8 mouse cellular contexts compared by ENCODE assay signal in the genomic region with DNA sequence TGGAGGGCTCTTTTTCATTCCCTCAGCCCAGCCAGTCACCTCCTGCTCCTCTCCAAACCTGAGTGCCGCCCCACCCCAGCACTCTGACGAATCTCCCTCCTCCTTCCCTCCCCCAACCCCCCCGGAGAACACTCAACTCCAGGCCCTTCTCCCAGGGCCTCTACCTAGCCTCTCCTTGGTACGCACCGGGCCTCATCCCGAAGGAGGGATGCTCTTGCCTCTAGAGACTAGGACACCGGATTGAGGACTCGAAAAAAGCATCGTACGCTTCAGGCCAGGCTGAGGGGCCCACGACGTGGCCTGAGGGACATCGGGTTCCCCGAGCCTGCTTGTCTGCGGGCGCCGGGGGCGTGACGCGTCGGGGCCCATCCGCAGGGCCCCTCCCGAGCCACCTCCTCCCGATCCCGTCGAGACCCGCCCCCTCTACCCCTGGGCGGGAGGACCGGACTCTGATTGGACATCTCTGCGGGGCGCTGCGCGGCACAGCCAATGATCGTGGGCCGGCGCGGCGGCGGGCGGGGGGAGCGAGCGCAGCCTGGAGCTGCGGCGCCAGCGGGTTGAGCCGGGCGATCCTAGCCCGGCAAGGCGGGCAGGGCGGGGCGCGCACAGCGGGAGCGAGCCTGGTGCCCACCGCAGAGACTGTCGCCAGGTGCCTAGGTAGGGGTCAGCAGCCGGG. TPM values are rescaled to one million over a fixed set of nuclear protein-coding genes. Genes with fewer than 3 reads are reported as not detected.
A peak's percentile ranks its signal among the peaks of the same experiment; 100 is the strongest.
DNase-seq lines count a peak whose midpoint lies in the region; ATAC-seq lines count a peak whose summit lies in the region.

A gene (plus strand): TSS at position 538 of the 676 bp plus-strand sequence.

- under 1% methylated on average over 57 of the region's 57 CpGs for WGBS in intestine, embryonic 16.5 days
- under 1% methylated on average over 56 of the region's 57 CpGs for WGBS in midbrain, embryonic 10.5 days

- no peak within 1 kb of the TSS for H3K27ac ChIP-seq in intestine, embryonic 16.5 days (ENCODE audit: low read length)
- peak within 1 kb of the TSS; percentile 67 for H3K27ac ChIP-seq in midbrain, embryonic 10.5 days (replicated peaks)

- peak within 1 kb of the TSS; percentile 77 for H3K4me3 ChIP-seq in intestine, embryonic 16.5 days (ENCODE audit: low read length)
- peak within 1 kb of the TSS; percentile 77 for H3K4me3 ChIP-seq in midbrain, embryonic 10.5 days

- H3K4me1 ChIP-seq in intestine, embryonic 16.5 days (ENCODE audit: control insufficient read depth, insufficient read depth, low read length): peaks cover 31% of the 10 kb centered on the region
- H3K4me1 ChIP-seq in midbrain, embryonic 10.5 days: peaks cover 30% of the 10 kb centered on the region

- DNase-seq in adrenal gland, adult 8-10 months: peak; percentile 89
- DNase-seq in embryo, embryonic 11 days: peak; percentile 95
- DNase-seq in gastrocnemius, postnatal 4 days (ENCODE audit: low spot score in 2 of 2): peak; percentile 89 to 92
- peak; percentile 94 to 96 for DNase-seq in left cerebral cortex, postnatal 25 days (ENCODE audit: low spot score in 2 of 2)
- DNase-seq in midbrain, embryonic 10.5 days (ENCODE audit: low spot score): peak; percentile 92
- DNase-seq in right cerebral cortex, postnatal 36 days (ENCODE audit: low spot score in 2 of 2): peak; percentile 93
- peak; percentile 89 to 93 for DNase-seq in urinary bladder, postnatal 4 days (ENCODE audit: low spot score in 2 of 2)

- H3K9me3 ChIP-seq in intestine, embryonic 16.5 days (ENCODE audit: control insufficient read depth, low read length): no peaks in the 10 kb centered on the region
- H3K9me3 ChIP-seq in midbrain, embryonic 10.5 days (replicated peaks): no peaks in the 10 kb centered on the region

- peaks cover 8% of the 10 kb centered on the region; the same call in 1 of the 2 replicates for H3K27me3 ChIP-seq in intestine, embryonic 16.5 days (replicated peaks; ENCODE audit: control insufficient read depth, insufficient read depth, low read length)
- H3K27me3 ChIP-seq in midbrain, embryonic 10.5 days (ENCODE audit: low read depth, poor library complexity, severe bottlenecking): peaks cover 79% of the 10 kb centered on the region

- no peaks in the 10 kb centered on the region for H3K36me3 ChIP-seq in intestine, embryonic 16.5 days (ENCODE audit: control insufficient read depth, insufficient read depth, low read length)
- H3K36me3 ChIP-seq in midbrain, embryonic 10.5 days: no peaks in the 10 kb centered on the region

- intact Hi-C loops in left cerebral cortex, postnatal 25 days (cut with DNase I): loop anchor here (5.0 kb wide), 1 partner anchor 451 kb away; no protein-coding TSS in a partner anchor

- peak; percentile 97 for ATAC-seq in intestine, embryonic 16.5 days

- H3K4me2 ChIP-seq in intestine, embryonic 16.5 days (ENCODE audit: low read depth, low read length): peak within 1 kb of the TSS; percentile 97

- peak within 1 kb of the TSS; percentile 73 for H3K9ac ChIP-seq in intestine, embryonic 16.5 days (ENCODE audit: low read depth, low read length)

RNA-seq across cellular contexts. Expression of the gene that starts here (rescaled TPM):
- total RNA-seq in adrenal gland, adult 8-10 months (2022): 10 to 100 TPM in 2 of 4 experiments, 1 to 10 TPM in 2; 4.9 to 16.6 (median 10.8) TPM
- 1 to 10 TPM; 5.4 to 6.2 TPM for total RNA-seq in gastrocnemius, postnatal 4 days (2021)
- polyA plus RNA-seq in intestine, embryonic 16.5 days (2015; fragmentation: Nextera tagmentation; extraction: Ambion mirVana): 8.1 and 8.9 TPM in 2 replicates
- 10 to 100 TPM; 79.5 to 92.4 TPM for total RNA-seq in left cerebral cortex, postnatal 25 days (2021)
- 5.4 and 7.5 TPM in 2 replicates for polyA plus RNA-seq in midbrain, embryonic 10.5 days (2016; fragmentation: Nextera tagmentation; extraction: Ambion mirVana)

Comparison
In these comparisons a context has a peak if more than half of its experiments do, and no peak if none do; other contexts are left out.
1. RNA of the gene that starts here (total RNA-seq): 79.5 to 92.4 TPM in left cerebral cortex, postnatal 25 days; 4.9 to 16.6 TPM in adrenal gland, adult 8-10 months and 5.4 to 6.2 TPM in gastrocnemius, postnatal 4 days; every median in the first group is over 4 times any median in the second.
2. Peak in every context shown above with its lines, with median percentiles within 50 percentile points of each other: DNase-seq.